Mouse (Mus musculus) midbrain, embryonic 12.5 days (tissue): ENCODE measurements at regions not wholly inside any gene's neighbourhood (a gene's known extent, or its start where the extent isn't known, plus 50 kb on each side); places are given as distances from the start of the nearest gene placed in this dataset.

Source experiments
- ATAC-seq: fragments of 200-750 bp; cut with Nextera tagmentation; 2 replicates; pipeline ENCODE4 v1.8.0; 2017; ENCODE audit warnings: low read depth, moderate TSS enrichment, moderate library complexity; ENCODE audit not compliant: low FRiP score
- H3K27ac ChIP-seq: fragments of 300-500 bp; sonication (generic); replicated peaks from 2 replicates; pipeline ENCODE4 v1.5.1; 2016; ENCODE audit warnings: mild to moderate bottlenecking
- H3K27me3 ChIP-seq: fragments of 300-500 bp; sonication (generic); 2 replicates; pipeline ENCODE4 v1.6.1; 2016; ENCODE audit warnings: mild to moderate bottlenecking
- H3K36me3 ChIP-seq: fragments of 300-500 bp; sonication (generic); 2 replicates; pipeline ENCODE4 v1.6.1; 2016
- H3K4me1 ChIP-seq: fragments of 300-500 bp; sonication (generic); 2 replicates; pipeline ENCODE4 v1.6.1; 2016
- H3K4me2 ChIP-seq: fragments of 300-500 bp; sonication (generic); replicated peaks from 2 replicates; pipeline ENCODE4 v1.6.1; 2016; ENCODE audit warnings: mild to moderate bottlenecking, moderate library complexity
- H3K4me3 ChIP-seq: fragments of 300-500 bp; sonication (generic); 2 replicates; pipeline ENCODE4 v1.5.1; 2016; ENCODE audit warnings: mild to moderate bottlenecking
- H3K9ac ChIP-seq: fragments of 300-500 bp; sonication (generic); replicated peaks from 2 replicates; pipeline ENCODE4 v1.6.1; 2016; ENCODE audit warnings: mild to moderate bottlenecking, moderate library complexity
- H3K9me3 ChIP-seq: fragments of 300-500 bp; sonication (generic); 2 replicates; pipeline ENCODE4 v1.6.1; 2016; ENCODE audit warnings: mild to moderate bottlenecking
- WGBS: fragments of 180-500 bp; shearing (Covaris S2); methylation state at CpG from one replicate; pipeline ENCODE4 v1.1.7; 2016; 5-methylcytosine and 5-hydroxymethylcytosine counted together

GRCm38 (mm10) chr11:27833736-27834135, 505.9 kb downstream of the Gm6685 start:
- no peak overlapping the region for H3K9ac ChIP-seq
- no peak for ATAC-seq
- no peaks in the 10 kb centered on the region for H3K27me3 ChIP-seq
- 93% methylated on average over 1 of the region's 1 CpGs for WGBS
- H3K9me3 ChIP-seq: no peaks in the 10 kb centered on the region
- no peaks in the 10 kb centered on the region for H3K36me3 ChIP-seq
- H3K4me2 ChIP-seq: no peak overlapping the region
- no peaks in the 10 kb centered on the region for H3K4me1 ChIP-seq
- no peak overlapping the region for H3K27ac ChIP-seq
- no peak overlapping the region for H3K4me3 ChIP-seq

GRCm38 (mm10) chr11:27799826-27800620, 539.6 kb downstream of the Gm6685 start:
- H3K4me3 ChIP-seq: no peak overlapping the region
- no peak for ATAC-seq
- 72% methylated on average over 8 of the region's 8 CpGs for WGBS
- H3K9ac ChIP-seq: no peak overlapping the region
- H3K4me1 ChIP-seq: no peaks in the 10 kb centered on the region
- H3K36me3 ChIP-seq: no peaks in the 10 kb centered on the region
- H3K27ac ChIP-seq: no peak overlapping the region
- no peak overlapping the region for H3K4me2 ChIP-seq
- no peaks in the 10 kb centered on the region for H3K27me3 ChIP-seq
- no peaks in the 10 kb centered on the region for H3K9me3 ChIP-seq

- Histone ChIP-seq H3K27me3 (no peaks in the 10 kb centered on the region), H3K9me3 (no peaks in the 10 kb centered on the region), H3K4me1 (no peaks in the 10 kb centered on the region), H3K27ac (no peak overlapping the region), H3K4me2 (no peak overlapping the region), H3K36me3 (no peaks in the 10 kb centered on the region), H3K4me3 (no peak overlapping the region), H3K9ac (no peak overlapping the region)
- ATAC-seq: peak; percentile 63; the same call in 1 of the 2 replicates
- WGBS: 77% methylated on average over 9 of the region's 9 CpGs
These were observed 585.8 kb downstream of the Gm6685 start for GRCm38 (mm10) chr11:27753913-27754218.

DNA sequence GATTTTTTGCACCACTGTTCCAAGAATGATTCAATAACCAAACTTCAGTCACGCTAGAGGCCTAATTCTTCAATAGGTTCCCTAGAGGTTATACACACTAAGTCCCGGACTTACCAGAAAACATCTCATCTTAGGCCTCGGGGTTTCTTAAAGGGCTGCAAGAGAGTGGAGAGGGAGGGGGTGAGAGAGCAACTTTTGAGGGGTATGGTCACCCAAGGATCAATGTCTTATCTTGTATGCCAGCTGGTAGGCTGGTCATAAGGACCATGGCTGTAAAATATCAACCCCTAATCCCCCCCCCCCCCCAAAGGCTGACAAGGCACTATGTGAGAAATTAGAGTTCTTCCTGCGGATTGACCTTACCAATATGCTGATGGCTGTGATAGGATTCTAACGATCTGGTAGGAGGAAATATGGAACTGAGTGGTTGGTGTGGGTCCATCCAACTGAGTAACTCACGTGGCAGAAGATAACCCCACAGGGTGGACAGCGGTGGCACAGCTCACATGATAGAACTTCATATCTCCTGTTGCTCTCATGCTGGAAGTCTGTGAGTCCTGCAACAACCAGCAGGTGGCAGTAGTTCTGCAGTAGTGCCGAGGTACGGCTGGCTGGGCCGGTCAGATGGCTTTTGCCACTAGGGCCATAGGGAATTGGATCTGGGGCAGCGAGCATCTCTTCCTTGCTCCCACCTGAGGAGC, 586.3 kb downstream of the Gm6685 start:
- H3K4me3 ChIP-seq: no peak overlapping the region
- no peaks in the 10 kb centered on the region for H3K36me3 ChIP-seq
- H3K9me3 ChIP-seq: no peaks in the 10 kb centered on the region
- no peak overlapping the region for H3K4me2 ChIP-seq
- ATAC-seq: peak; percentile 91
- no peak overlapping the region for H3K27ac ChIP-seq
- no peak overlapping the region for H3K9ac ChIP-seq
- 46% methylated on average over 11 of the region's 11 CpGs for WGBS
- no peaks in the 10 kb centered on the region for H3K4me1 ChIP-seq
- H3K27me3 ChIP-seq: no peaks in the 10 kb centered on the region

GRCm38 (mm10) chr11:27726109-27726508, 613.6 kb downstream of the Gm6685 start:
- Histone ChIP-seq H3K4me3 (no peak overlapping the region), H3K9ac (no peak overlapping the region), H3K27me3 (no peaks in the 10 kb centered on the region), H3K27ac (no peak overlapping the region), H3K36me3 (no peaks in the 10 kb centered on the region), H3K9me3 (no peaks in the 10 kb centered on the region), H3K4me2 (no peak overlapping the region), H3K4me1 (no peaks in the 10 kb centered on the region)
- 94% methylated on average over 2 of the region's 2 CpGs for WGBS
- no peak for ATAC-seq

DNA sequence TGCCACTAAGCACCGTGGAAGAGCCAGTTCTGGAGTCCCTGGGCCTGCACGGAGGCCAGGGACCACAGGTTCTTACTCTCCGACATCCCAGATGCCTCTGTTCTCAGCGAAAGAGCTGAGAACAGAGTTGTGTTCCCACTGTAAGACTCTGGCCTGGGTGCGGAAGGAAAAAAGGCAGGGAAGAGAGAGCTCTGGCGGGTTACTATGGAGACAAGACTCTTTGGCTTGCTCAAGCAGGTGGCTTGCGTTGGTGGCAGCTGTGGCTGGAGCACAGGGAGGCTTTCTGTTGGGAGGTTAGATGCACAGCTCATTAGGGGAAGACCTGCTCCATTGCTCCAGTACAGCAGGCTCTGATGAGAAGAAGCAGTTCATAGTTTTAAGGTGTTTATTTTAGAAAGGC, 618.3 kb downstream of the Gm6685 start:
- H3K36me3 ChIP-seq: no peaks in the 10 kb centered on the region
- H3K4me2 ChIP-seq: no peak overlapping the region
- no peak overlapping the region for H3K9ac ChIP-seq
- no peak overlapping the region for H3K27ac ChIP-seq
- H3K9me3 ChIP-seq: no peaks in the 10 kb centered on the region
- 69% methylated on average over 7 of the region's 7 CpGs for WGBS
- no peaks in the 10 kb centered on the region for H3K27me3 ChIP-seq
- ATAC-seq: no peak
- H3K4me1 ChIP-seq: no peaks in the 10 kb centered on the region
- no peak overlapping the region for H3K4me3 ChIP-seq

DNA sequence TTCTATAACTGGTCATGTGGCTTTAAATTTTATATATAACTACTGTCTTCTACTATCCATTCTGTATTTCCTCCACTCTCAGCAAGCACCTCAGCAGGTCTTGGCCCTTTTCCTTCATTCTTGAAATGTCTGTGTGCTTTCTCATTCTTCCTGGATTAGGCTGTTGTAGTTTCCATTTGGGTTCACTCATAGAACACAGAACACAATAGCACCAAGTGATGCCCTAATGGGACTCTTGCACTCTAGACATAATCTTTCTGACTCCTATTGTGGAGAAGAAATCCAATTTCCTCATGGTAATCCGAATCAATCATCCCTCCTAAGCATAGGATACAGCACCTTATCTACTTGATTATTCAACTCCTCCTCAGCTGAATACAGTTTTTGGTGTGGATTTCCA, 667.2 kb downstream of the Gm6685 start:
- H3K36me3 ChIP-seq: no peaks in the 10 kb centered on the region
- no peaks in the 10 kb centered on the region for H3K4me1 ChIP-seq
- H3K4me3 ChIP-seq: no peak overlapping the region
- H3K27me3 ChIP-seq: no peaks in the 10 kb centered on the region
- no peak for ATAC-seq
- no peaks in the 10 kb centered on the region for H3K9me3 ChIP-seq
- no peak overlapping the region for H3K27ac ChIP-seq
- no peak overlapping the region for H3K4me2 ChIP-seq
- H3K9ac ChIP-seq: no peak overlapping the region
- 41% methylated on average over 1 of the region's 1 CpGs for WGBS
